Comparison of ENCODE assay signal across 1 mouse cellular context in the genomic region with DNA sequence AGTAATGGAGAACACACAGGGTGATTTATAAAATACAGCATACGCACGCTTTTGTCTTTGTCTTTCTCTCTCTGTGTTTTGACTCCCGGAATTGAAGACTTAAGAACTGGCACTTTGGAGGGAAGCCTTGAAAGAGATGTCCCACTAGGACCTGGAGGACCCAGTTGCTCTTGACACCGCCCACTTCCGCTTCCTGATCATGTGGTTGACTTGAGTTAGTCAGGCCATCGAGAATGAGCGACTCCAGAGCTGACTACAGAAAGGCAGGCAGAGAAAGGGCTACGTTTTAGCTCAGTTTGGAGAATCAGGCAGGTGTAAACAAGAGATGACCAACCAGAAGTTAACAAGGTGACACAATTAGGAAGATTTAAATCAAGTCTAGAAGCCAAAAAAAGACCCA.
TF ChIP-seq lines count a peak whose summit lies in the region.

No protein-coding gene starts in this region.

TF ChIP-seq in CH12.LX, 34 proteins besides CTCF, POLR2A, EP300 and RAD21 (continued from another document):
- TF ChIP-seq MXI1 (IDR thresholded peaks at IDR 0.05; ENCODE audit: low read depth, low read length) (peak; percentile 83), USF2 (conservative IDR thresholded peaks at IDR 0.05; ENCODE audit: low read depth, low read length) (peak; percentile 62), CHD1 (IDR thresholded peaks at IDR 0.05; ENCODE audit: low read depth, low read length) (0 out of 2 replicates have a peak, but pooled peaks have one; percentile 6), JUND (conservative IDR thresholded peaks at IDR 0.05; ENCODE audit: low read depth, low read length) (0 out of 2 replicates have a peak, but pooled peaks have one; percentile 43), E2F4 (IDR thresholded peaks at IDR 0.05; ENCODE audit: insufficient replicate concordance, low read depth, low read length) (no peak), ZKSCAN1 (IDR thresholded peaks at IDR 0.05; ENCODE audit: borderline replicate concordance, low read depth, low read length) (no peak), SMC3 (IDR thresholded peaks at IDR 0.05; ENCODE audit: low read depth, low read length) (no peak), GABPA (IDR thresholded peaks at IDR 0.05; ENCODE audit: insufficient replicate concordance, low read depth, low read length) (no peak; the same call in 1 of the 2 replicates)
TF ChIP-seq in CH12.LX: peak in this region for 22.
